Mouse (Mus musculus): ENCODE results near the gene B3gntl1.
"Not testable (repeated sequence)": the region's sequence is repeated elsewhere in the genome, so short reads cannot be mapped to it uniquely, and the experiment has no call there.

B3gntl1 gene

GRCm38 (mm10) chr11:121685491-121686001, 12.6 kb upstream of the B3gntl1 start:
- in situ Hi-C loops (cut with MboI, MseI), result no loop called here

- in situ Hi-C loops (cut with MboI, MseI), result no loop called here
Observed at GRCm38 (mm10) chr11:121683243-121683642, 10.3 kb upstream of the B3gntl1 start.

- in situ Hi-C loops (cut with MboI, MseI), result no loop called here
Observed at GRCm38 (mm10) chr11:121680750-121681149, 7.8 kb upstream of the B3gntl1 start.

- in situ Hi-C loops (cut with MboI, MseI), result no loop called here
Observed at GRCm38 (mm10) chr11:121679581-121679980, 6.6 kb upstream of the B3gntl1 start.

- in situ Hi-C loops (cut with MboI, MseI), result no loop called here
Observed at GRCm38 (mm10) chr11:121676836-121677235, 3.9 kb upstream of the B3gntl1 start.

GRCm38 (mm10) chr11:121673629-121674028, 676 bp upstream of the B3gntl1 start:
- in situ Hi-C loops (cut with MboI, MseI), result no loop called here

- in situ Hi-C loops (cut with MboI, MseI), result no loop called here
Observed at GRCm38 (mm10) chr11:121672312-121672989, 502 bp downstream of the B3gntl1 start.

- in situ Hi-C loops (cut with MboI, MseI), result no loop called here
Observed at GRCm38 (mm10) chr11:121670926-121671325, 2.0 kb downstream of the B3gntl1 start.

GRCm38 (mm10) chr11:121668776-121669175, 4.2 kb downstream of the B3gntl1 start:
- in situ Hi-C loops (cut with MboI, MseI), result no loop called here

GRCm38 (mm10) chr11:121667541-121667940, 5.4 kb downstream of the B3gntl1 start:
- in situ Hi-C loops (cut with MboI, MseI), result no loop called here

- in situ Hi-C loops (cut with MboI, MseI), result no loop called here
Observed at GRCm38 (mm10) chr11:121661116-121661515, 11.8 kb downstream of the B3gntl1 start.

- in situ Hi-C loops (cut with MboI, MseI), result not testable (repeated sequence)
Observed at GRCm38 (mm10) chr11:121660604-121661003, 12.3 kb downstream of the B3gntl1 start.

GRCm38 (mm10) chr11:121658151-121658550, 14.8 kb downstream of the B3gntl1 start:
- in situ Hi-C loops (cut with MboI, MseI), result loop anchor here in 1 of 2 experiments (10.0 kb wide), 1 partner anchor 1853 kb away; no protein-coding TSS in a partner anchor

- in situ Hi-C loops (cut with MboI, MseI), result loop anchor here in 1 of 2 experiments (10.0 kb wide), 1 partner anchor 1851 kb away; no protein-coding TSS in a partner anchor
Observed at GRCm38 (mm10) chr11:121655807-121656511, 17.0 kb downstream of the B3gntl1 start.

- in situ Hi-C loops (cut with MboI, MseI), result loop anchor here in 1 of 2 experiments (10.0 kb wide), 1 partner anchor 1850 kb away; no protein-coding TSS in a partner anchor
Observed at GRCm38 (mm10) chr11:121655166-121655806, 17.7 kb downstream of the B3gntl1 start.

GRCm38 (mm10) chr11:121654406-121654945, 18.5 kb downstream of the B3gntl1 start:
- in situ Hi-C loops (cut with MboI, MseI), result loop anchor here (5.0 to 10.0 kb wide), 2 partner anchors 153 to 1850 kb away; no protein-coding TSS in a partner anchor

GRCm38 (mm10) chr11:121653631-121654030, 19.3 kb downstream of the B3gntl1 start:
- in situ Hi-C loops (cut with MboI, MseI), result loop anchor here (5.0 to 10.0 kb wide), 2 partner anchors 154 to 1849 kb away; no protein-coding TSS in a partner anchor

- in situ Hi-C loops (cut with MboI, MseI), result loop anchor here (5.0 to 10.0 kb wide), 2 partner anchors 155 to 1848 kb away; no protein-coding TSS in a partner anchor
Observed at GRCm38 (mm10) chr11:121652547-121653305, 20.2 kb downstream of the B3gntl1 start.

GRCm38 (mm10) chr11:121651983-121652382, 21.0 kb downstream of the B3gntl1 start:
- in situ Hi-C loops (cut with MboI, MseI), result loop anchor here (5.0 to 10.0 kb wide), 2 partner anchors 155 to 1847 kb away; no protein-coding TSS in a partner anchor

GRCm38 (mm10) chr11:121651556-121651955, 21.4 kb downstream of the B3gntl1 start:
- in situ Hi-C loops (cut with MboI, MseI), result loop anchor here (5.0 to 10.0 kb wide), 2 partner anchors 156 to 1847 kb away; no protein-coding TSS in a partner anchor
